Mouse (Mus musculus): ENCODE results near the gene Padi3. TPM values are rescaled to one million over a fixed set of nuclear protein-coding genes. Genes with fewer than 3 reads are reported as not detected.

Padi3 gene
- polyA plus RNA-seq, 1 experiment from 2014 or later = not detected

DNA sequence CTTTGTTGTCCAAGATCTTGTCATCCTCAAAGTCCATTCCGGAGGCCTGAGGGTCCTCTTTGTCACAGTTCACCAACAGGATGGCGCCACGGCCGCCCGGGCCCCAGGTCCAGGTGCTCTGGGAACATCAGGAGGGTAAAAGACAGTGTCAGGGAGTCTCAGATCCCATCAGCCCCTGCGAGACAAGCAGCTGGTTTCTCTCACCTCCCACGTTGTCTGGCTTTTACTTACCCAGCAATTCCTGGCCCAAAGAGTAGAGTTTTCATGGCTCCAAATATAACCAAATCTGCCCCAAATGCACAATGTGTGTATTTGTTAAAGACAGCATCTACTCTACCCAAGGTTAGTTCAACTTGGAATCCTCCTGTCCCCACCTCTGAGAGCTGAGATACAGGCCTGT is 48.8 kb downstream of the Padi3 start:
- WGBS = 92% methylated on average over 7 of the region's 7 CpGs

DNA sequence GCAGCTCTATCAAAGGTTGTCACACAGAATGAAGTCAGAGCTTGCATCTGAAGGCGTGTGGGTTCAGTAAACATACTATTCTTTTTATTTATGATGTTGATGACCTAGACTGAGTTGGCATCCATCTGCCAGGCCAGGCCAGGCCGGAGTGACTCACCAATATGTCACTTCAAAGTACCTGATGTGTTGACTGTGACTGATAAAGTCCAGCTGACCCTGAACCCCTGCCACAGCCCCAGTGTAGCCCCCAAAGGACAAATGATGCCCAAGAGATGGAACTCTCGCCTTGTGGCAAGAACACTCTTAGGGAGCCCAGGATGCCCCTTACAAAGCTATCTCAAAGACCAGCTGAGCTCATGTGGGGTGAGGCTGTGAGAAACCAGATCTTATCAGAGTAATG is 54.6 kb downstream of the Padi3 start:
- ATAC-seq = no peak
- Histone ChIP-seq H3K27me3 (ENCODE audit: control insufficient read depth, insufficient read depth, low read depth, low read length) (no peaks in the 10 kb centered on the region), H3K4me3 (ENCODE audit: low read depth, low read length) (no peak overlapping the region), H3K9ac (ENCODE audit: low read depth, low read length) (no peak overlapping the region), H3K9me3 (replicated peaks; ENCODE audit: control insufficient read depth, low read length, poor library complexity, severe bottlenecking) (no peaks in the 10 kb centered on the region), H3K27ac (ENCODE audit: low read length) (no peak overlapping the region), H3K36me3 (ENCODE audit: control insufficient read depth, insufficient read depth, low read length) (no peaks in the 10 kb centered on the region), H3K4me2 (ENCODE audit: low read length) (no peak overlapping the region), H3K4me1 (ENCODE audit: control insufficient read depth, insufficient read depth, low read length) (peaks cover 2% of the 10 kb centered on the region; the same call in 1 of the 2 replicates)
- WGBS = 82% methylated on average over 3 of the region's 3 CpGs

More for the DNA sequence above, 48.8 kb downstream of the Padi3 start:
- no peaks in the 10 kb centered on the region for H3K9me3 ChIP-seq (replicated peaks; ENCODE audit: control insufficient read depth, low read length, poor library complexity, severe bottlenecking)
- no peaks in the 10 kb centered on the region for H3K36me3 ChIP-seq (ENCODE audit: control insufficient read depth, insufficient read depth, low read length)
- no peak for ATAC-seq
- no peak overlapping the region for H3K9ac ChIP-seq (ENCODE audit: low read depth, low read length)
- no peak overlapping the region for H3K27ac ChIP-seq (ENCODE audit: low read length)
- no peak overlapping the region for H3K4me2 ChIP-seq (ENCODE audit: low read length)
- H3K4me1 ChIP-seq (ENCODE audit: control insufficient read depth, insufficient read depth, low read length) = peaks cover 2% of the 10 kb centered on the region; the same call in 1 of the 2 replicates
- no peak overlapping the region for H3K4me3 ChIP-seq (ENCODE audit: low read depth, low read length)
- H3K27me3 ChIP-seq (ENCODE audit: control insufficient read depth, insufficient read depth, low read depth, low read length) = no peaks in the 10 kb centered on the region

DNA sequence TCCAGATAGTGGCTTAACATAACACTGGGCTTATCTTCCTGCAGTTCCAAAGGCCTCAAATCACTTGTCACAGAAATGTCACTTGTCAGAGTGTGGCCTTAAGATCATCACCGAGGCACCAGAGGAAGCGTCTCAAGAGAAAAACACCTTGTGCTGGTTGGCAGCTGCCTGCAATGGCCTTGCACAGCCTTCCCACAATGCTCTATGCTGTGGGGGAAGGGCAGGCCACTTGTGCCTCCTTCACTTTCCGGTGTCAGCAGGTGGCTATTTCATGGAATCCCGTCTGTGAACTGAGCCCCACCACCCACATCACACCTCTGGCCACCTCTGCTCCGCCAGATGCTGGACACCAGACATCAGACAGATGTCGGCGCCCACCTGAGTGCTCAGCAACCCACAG is 57.1 kb downstream of the Padi3 start:
- no peak for ATAC-seq
- WGBS = 63% methylated on average over 7 of the region's 7 CpGs
- Histone ChIP-seq H3K4me2 (ENCODE audit: low read length) (no peak overlapping the region), H3K27ac (ENCODE audit: low read length) (no peak overlapping the region), H3K9me3 (replicated peaks; ENCODE audit: control insufficient read depth, low read length, poor library complexity, severe bottlenecking) (no peaks in the 10 kb centered on the region), H3K4me3 (ENCODE audit: low read depth, low read length) (no peak overlapping the region), H3K27me3 (ENCODE audit: control insufficient read depth, insufficient read depth, low read depth, low read length) (no peaks in the 10 kb centered on the region), H3K9ac (ENCODE audit: low read depth, low read length) (no peak overlapping the region), H3K4me1 (ENCODE audit: control insufficient read depth, insufficient read depth, low read length) (peaks cover 2% of the 10 kb centered on the region; the same call in 1 of the 2 replicates), H3K36me3 (ENCODE audit: control insufficient read depth, insufficient read depth, low read length) (no peaks in the 10 kb centered on the region)

DNA sequence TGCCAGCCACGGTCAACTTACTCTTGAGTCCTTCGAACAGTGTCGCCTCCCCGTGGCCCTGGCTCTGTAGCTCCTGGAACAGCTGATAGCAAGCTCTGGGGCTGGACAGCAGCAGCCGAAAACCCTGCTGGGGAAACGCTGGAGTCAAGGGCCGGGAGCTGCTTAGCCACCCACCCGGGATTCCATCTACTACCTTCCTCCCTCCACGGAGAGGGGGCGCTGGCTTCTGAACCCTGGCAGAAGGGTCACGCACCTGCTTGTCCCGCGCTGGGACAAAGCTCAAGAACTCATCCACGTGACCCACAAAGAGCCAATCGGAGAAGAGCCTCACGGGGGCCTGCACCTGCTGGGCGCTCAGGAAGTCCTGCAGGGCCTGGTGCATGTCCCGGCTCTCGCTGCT is 60.1 kb downstream of the Padi3 start:
- 7% methylated on average over 19 of the region's 19 CpGs for WGBS
- H3K4me2 ChIP-seq (ENCODE audit: low read length) = peak overlapping the region; percentile 36
- H3K9me3 ChIP-seq (replicated peaks; ENCODE audit: control insufficient read depth, low read length, poor library complexity, severe bottlenecking) = no peaks in the 10 kb centered on the region
- ATAC-seq = no peak
- H3K4me3 ChIP-seq (ENCODE audit: low read depth, low read length) = no peak overlapping the region; the same call in 1 of the 2 replicates
- H3K27ac ChIP-seq (ENCODE audit: low read length) = no peak overlapping the region
- no peaks in the 10 kb centered on the region for H3K27me3 ChIP-seq (ENCODE audit: control insufficient read depth, insufficient read depth, low read depth, low read length)
- H3K4me1 ChIP-seq (ENCODE audit: control insufficient read depth, insufficient read depth, low read length) = no peaks in the 10 kb centered on the region
- no peaks in the 10 kb centered on the region for H3K36me3 ChIP-seq (ENCODE audit: control insufficient read depth, insufficient read depth, low read length)
- H3K9ac ChIP-seq (ENCODE audit: low read depth, low read length) = no peak overlapping the region

DNA sequence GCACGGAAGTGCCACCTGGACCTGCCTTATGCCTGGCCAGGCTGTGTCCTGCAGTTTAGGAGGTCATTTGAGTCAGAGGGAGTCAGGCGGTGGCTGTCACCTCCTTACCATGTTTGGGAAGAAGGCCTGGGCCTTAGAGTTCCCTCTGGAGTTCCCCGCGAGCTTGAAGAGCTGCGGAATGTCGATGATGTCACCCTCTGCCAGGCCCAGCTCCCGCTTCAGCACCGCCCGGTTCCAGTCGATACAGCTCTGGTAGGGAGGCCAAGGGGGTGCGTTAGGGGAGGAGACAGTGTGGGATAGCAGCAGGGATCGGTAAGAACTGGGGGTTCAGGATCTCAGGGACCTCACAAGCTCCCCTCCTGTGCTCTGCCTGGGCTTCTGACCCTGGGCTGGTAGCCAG is 62.5 kb downstream of the Padi3 start:
- Histone ChIP-seq H3K4me2 (ENCODE audit: low read length) (no peak overlapping the region), H3K9me3 (replicated peaks; ENCODE audit: control insufficient read depth, low read length, poor library complexity, severe bottlenecking) (no peaks in the 10 kb centered on the region), H3K36me3 (ENCODE audit: control insufficient read depth, insufficient read depth, low read length) (no peaks in the 10 kb centered on the region), H3K9ac (ENCODE audit: low read depth, low read length) (no peak overlapping the region), H3K27me3 (ENCODE audit: control insufficient read depth, insufficient read depth, low read depth, low read length) (no peaks in the 10 kb centered on the region), H3K4me1 (ENCODE audit: control insufficient read depth, insufficient read depth, low read length) (no peaks in the 10 kb centered on the region), H3K27ac (ENCODE audit: low read length) (no peak overlapping the region), H3K4me3 (ENCODE audit: low read depth, low read length) (no peak overlapping the region)
- whole genome bisulfite sequencing = 35% methylated on average over 12 of the region's 12 CpGs
- ATAC-seq = no peak

DNA sequence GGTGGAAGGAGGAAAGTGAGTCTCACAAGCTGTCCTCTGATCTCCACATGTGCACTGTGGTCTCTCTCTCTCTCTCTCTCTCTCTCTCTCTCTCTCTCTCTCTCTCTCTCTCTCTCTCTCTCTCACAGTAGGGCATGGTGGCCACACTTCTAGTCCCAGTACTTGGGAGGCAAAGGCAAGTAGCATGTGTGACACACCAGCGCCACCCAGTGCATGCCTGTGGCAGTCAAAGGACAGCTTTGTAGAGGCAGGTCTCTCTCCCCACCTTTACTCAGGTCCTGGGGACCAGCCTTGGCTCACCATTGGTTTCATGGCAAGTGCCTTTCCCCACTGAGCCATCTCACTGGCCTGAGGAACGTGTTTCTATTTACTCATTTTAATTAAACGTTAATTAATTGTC is 65.8 kb downstream of the Padi3 start:
- no peak for ATAC-seq
- Histone ChIP-seq H3K4me1 (ENCODE audit: control insufficient read depth, insufficient read depth, low read length) (no peaks in the 10 kb centered on the region), H3K4me2 (ENCODE audit: low read length) (no peak overlapping the region), H3K4me3 (ENCODE audit: low read depth, low read length) (no peak overlapping the region), H3K36me3 (ENCODE audit: control insufficient read depth, insufficient read depth, low read length) (no peaks in the 10 kb centered on the region), H3K27ac (ENCODE audit: low read length) (no peak overlapping the region), H3K9ac (ENCODE audit: low read depth, low read length) (no peak overlapping the region), H3K9me3 (replicated peaks; ENCODE audit: control insufficient read depth, low read length, poor library complexity, severe bottlenecking) (no peaks in the 10 kb centered on the region), H3K27me3 (ENCODE audit: control insufficient read depth, insufficient read depth, low read depth, low read length) (no peaks in the 10 kb centered on the region)
- WGBS = 20% methylated on average over 3 of the region's 3 CpGs

DNA sequence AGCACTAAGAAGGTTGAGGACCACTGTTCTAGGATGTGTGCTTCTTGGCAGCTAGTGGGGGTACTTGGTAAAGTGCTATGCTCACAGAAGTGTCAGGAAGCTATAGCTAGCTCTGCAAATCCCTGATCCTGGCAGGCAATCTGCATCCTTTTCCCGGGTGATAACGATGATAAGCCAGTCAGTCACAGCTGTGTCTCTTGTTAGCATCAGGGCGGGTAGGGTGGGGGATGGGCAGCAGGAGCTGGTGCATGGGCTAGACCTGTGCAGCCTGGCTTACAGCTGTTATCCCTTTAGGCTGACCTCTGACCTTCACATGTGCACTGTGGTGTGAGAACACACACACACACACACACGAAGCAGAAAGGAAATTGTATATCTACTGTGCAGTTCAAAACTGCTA is 67.4 kb downstream of the Padi3 start:
- Histone ChIP-seq H3K4me1 (ENCODE audit: control insufficient read depth, insufficient read depth, low read length) (no peaks in the 10 kb centered on the region), H3K27me3 (ENCODE audit: control insufficient read depth, insufficient read depth, low read depth, low read length) (no peaks in the 10 kb centered on the region), H3K4me3 (ENCODE audit: low read depth, low read length) (no peak overlapping the region), H3K9me3 (replicated peaks; ENCODE audit: control insufficient read depth, low read length, poor library complexity, severe bottlenecking) (no peaks in the 10 kb centered on the region), H3K36me3 (ENCODE audit: control insufficient read depth, insufficient read depth, low read length) (no peaks in the 10 kb centered on the region), H3K9ac (ENCODE audit: low read depth, low read length) (no peak overlapping the region), H3K27ac (ENCODE audit: low read length) (no peak overlapping the region), H3K4me2 (ENCODE audit: low read length) (no peak overlapping the region)
- no peak for ATAC-seq
- 30% methylated on average over 4 of the region's 4 CpGs for WGBS

DNA sequence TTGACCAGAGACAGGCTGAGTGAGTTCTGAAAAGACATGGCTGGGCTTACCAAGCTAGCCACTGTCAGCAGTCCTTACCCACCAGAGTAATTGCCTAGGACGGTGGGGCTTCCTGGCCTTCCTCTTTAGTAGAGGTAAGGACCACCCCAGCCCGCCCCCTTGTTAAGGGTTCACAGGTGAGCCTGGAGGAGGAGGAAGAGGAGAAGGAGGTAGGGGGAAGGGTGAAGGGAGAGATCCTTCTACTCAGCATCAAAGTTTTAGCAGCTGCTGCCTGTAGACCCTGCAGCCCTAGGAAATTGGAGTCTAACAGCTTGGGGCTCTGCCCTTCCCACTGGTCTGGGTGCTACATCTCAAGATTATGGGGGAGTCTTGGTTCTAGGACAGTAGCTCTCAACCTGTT is 67.9 kb downstream of the Padi3 start, which contains the start of gene Padi6:
Gene Padi6 (minus strand): TSS at position 101 of the 400 bp plus-strand sequence.
- Histone ChIP-seq H3K9ac (ENCODE audit: low read depth, low read length) (no peak within 1 kb of the TSS), H3K4me1 (ENCODE audit: control insufficient read depth, insufficient read depth, low read length) (no peaks in the 10 kb centered on the region), H3K9me3 (replicated peaks; ENCODE audit: control insufficient read depth, low read length, poor library complexity, severe bottlenecking) (no peaks in the 10 kb centered on the region), H3K4me2 (ENCODE audit: low read length) (no peak within 1 kb of the TSS), H3K27ac (ENCODE audit: low read length) (no peak within 1 kb of the TSS), H3K4me3 (ENCODE audit: low read depth, low read length) (no peak within 1 kb of the TSS), H3K27me3 (ENCODE audit: control insufficient read depth, insufficient read depth, low read depth, low read length) (no peaks in the 10 kb centered on the region), H3K36me3 (ENCODE audit: control insufficient read depth, insufficient read depth, low read length) (no peaks in the 10 kb centered on the region)
- WGBS = 97% methylated on average over 2 of the region's 2 CpGs
- ATAC-seq = no peak

GRCm38 (mm10) chr4:140741401-140741800 is 69.0 kb downstream of the Padi3 start:
- Histone ChIP-seq H3K4me1 (ENCODE audit: control insufficient read depth, insufficient read depth, low read length) (no peaks in the 10 kb centered on the region), H3K4me3 (ENCODE audit: low read depth, low read length) (no peak overlapping the region), H3K27ac (ENCODE audit: low read length) (no peak overlapping the region), H3K9me3 (replicated peaks; ENCODE audit: control insufficient read depth, low read length, poor library complexity, severe bottlenecking) (no peaks in the 10 kb centered on the region), H3K36me3 (ENCODE audit: control insufficient read depth, insufficient read depth, low read length) (no peaks in the 10 kb centered on the region), H3K4me2 (ENCODE audit: low read length) (no peak overlapping the region), H3K27me3 (ENCODE audit: control insufficient read depth, insufficient read depth, low read depth, low read length) (no peaks in the 10 kb centered on the region), H3K9ac (ENCODE audit: low read depth, low read length) (no peak overlapping the region)
- ATAC-seq = no peak
- 86% methylated on average over 6 of the region's 6 CpGs for WGBS

Data from midbrain, embryonic 16.5 days (tissue).